Mouse (Mus musculus): ENCODE measurements at regions not wholly inside any gene's neighbourhood (a gene's known extent, or its start where the extent isn't known, plus 50 kb on each side); places are given as distances from the start of the nearest gene placed in this dataset.

DNA sequence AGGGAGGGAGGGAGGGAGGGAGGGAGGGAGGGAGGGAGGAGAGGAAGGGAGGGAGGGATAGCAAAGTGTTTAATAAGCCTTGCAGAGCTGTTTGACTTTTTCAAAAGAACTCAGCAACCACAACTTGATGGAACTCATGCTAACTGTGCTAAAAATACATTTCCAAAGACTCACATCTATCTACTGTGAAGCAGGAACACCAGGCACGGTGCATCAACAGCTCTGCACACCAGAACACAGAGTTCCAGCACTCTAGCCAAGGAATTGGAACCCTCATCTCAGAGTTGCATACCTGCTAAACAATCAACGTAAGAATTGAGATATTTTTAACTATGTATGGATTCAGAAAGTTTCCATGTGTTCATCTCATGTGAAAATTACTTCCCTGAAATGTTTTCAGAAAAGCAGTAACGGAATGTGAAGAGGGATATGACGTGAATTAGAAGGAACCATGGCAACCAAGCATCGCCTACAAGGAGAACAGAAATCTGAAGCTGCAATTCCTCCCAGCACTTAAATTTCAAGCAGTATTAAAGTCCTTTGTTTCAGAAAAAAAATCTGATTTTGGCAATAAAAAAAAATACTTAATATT is 256.3 kb downstream of the Ube2cbp start:
- Histone ChIP-seq H3K4me1 (ENCODE audit: control insufficient read depth, insufficient read depth, low read length) (no peaks in the 10 kb centered on the region), H3K27me3 (ENCODE audit: control insufficient read depth, insufficient read depth, low read length, poor library complexity, severe bottlenecking) (no peaks in the 10 kb centered on the region), H3K4me3 (ENCODE audit: low read depth, low read length) (no peak overlapping the region), H3K27ac (ENCODE audit: insufficient read depth, low read length) (no peak overlapping the region), H3K9me3 (replicated peaks; ENCODE audit: control insufficient read depth, insufficient read depth, low read length, poor library complexity, severe bottlenecking) (no peaks in the 10 kb centered on the region), H3K36me3 (ENCODE audit: control insufficient read depth, insufficient read depth, low read length, poor library complexity, severe bottlenecking) (no peaks in the 10 kb centered on the region), H3K9ac (ENCODE audit: low read depth, poor library complexity, severe bottlenecking) (no peak overlapping the region)
- TF ChIP-seq CTCF (IDR thresholded peaks at IDR 0.05; ENCODE audit: low read depth, low read length) (no peak), EP300 (IDR thresholded peaks at IDR 0.05; ENCODE audit: insufficient read depth, low read depth, low read length) (no peak), POLR2A (IDR thresholded peaks at IDR 0.05; ENCODE audit: insufficient read depth, low read length) (no peak)

DNA sequence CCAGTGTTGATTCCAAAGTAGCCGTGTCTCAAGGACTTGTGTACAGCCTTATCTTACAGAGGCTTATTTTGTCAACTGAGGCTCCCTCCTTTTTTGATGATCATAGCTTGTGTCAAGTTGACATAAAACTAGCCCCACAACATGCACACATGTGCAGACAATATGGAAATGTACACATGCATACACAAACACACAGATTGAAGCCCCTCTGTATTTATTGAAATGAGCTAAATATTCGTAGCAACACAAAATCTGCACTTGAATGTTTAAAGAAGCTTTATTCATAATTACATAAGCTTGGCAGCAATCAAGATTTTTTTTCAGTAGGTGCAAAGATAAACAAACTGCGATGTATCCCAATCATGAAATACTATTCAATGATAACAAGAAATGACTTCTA is 253.5 kb downstream of the Ube2cbp start:
- no peak overlapping the region for H3K9ac ChIP-seq (ENCODE audit: low read depth, poor library complexity, severe bottlenecking)
- no peak for TF ChIP-seq EP300 (IDR thresholded peaks at IDR 0.05; ENCODE audit: insufficient read depth, low read depth, low read length)
- no peak for TF ChIP-seq POLR2A (IDR thresholded peaks at IDR 0.05; ENCODE audit: insufficient read depth, low read length)
- TF ChIP-seq CTCF (IDR thresholded peaks at IDR 0.05; ENCODE audit: low read depth, low read length): no peak
- no peaks in the 10 kb centered on the region for H3K27me3 ChIP-seq (ENCODE audit: control insufficient read depth, insufficient read depth, low read length, poor library complexity, severe bottlenecking)
- no peaks in the 10 kb centered on the region for H3K4me1 ChIP-seq (ENCODE audit: control insufficient read depth, insufficient read depth, low read length)
- H3K36me3 ChIP-seq (ENCODE audit: control insufficient read depth, insufficient read depth, low read length, poor library complexity, severe bottlenecking): no peaks in the 10 kb centered on the region
- H3K9me3 ChIP-seq (replicated peaks; ENCODE audit: control insufficient read depth, insufficient read depth, low read length, poor library complexity, severe bottlenecking): no peaks in the 10 kb centered on the region
- H3K27ac ChIP-seq (ENCODE audit: insufficient read depth, low read length): no peak overlapping the region
- H3K4me3 ChIP-seq (ENCODE audit: low read depth, low read length): no peak overlapping the region

DNA sequence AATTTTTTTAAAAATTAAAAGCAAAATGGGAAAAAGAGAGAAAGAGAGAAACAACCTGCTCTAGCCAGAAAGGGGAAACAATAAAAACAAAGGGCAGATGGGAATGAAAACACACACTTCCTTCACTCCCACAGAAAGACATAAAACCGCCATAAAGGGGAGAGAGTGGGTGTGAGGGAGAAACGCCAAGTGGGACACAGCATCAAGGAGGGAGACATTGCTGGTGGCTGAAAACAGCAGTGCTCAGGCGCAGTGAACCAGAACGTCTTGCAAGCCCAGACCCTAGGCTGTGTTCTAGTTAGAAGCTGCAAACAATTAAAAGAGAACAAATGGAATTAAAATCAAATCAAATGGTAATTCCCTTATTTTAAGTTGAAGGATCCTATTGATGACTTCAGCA is 245.1 kb downstream of the Ube2cbp start:
- TF ChIP-seq EP300 (IDR thresholded peaks at IDR 0.05; ENCODE audit: insufficient read depth, low read depth, low read length) (no peak), POLR2A (IDR thresholded peaks at IDR 0.05; ENCODE audit: insufficient read depth, low read length) (no peak), CTCF (IDR thresholded peaks at IDR 0.05; ENCODE audit: low read depth, low read length) (no peak)
- Histone ChIP-seq H3K4me3 (ENCODE audit: low read depth, low read length) (no peak overlapping the region), H3K27me3 (ENCODE audit: control insufficient read depth, insufficient read depth, low read length, poor library complexity, severe bottlenecking) (no peaks in the 10 kb centered on the region), H3K9ac (ENCODE audit: low read depth, poor library complexity, severe bottlenecking) (no peak overlapping the region), H3K9me3 (replicated peaks; ENCODE audit: control insufficient read depth, insufficient read depth, low read length, poor library complexity, severe bottlenecking) (no peaks in the 10 kb centered on the region), H3K36me3 (ENCODE audit: control insufficient read depth, insufficient read depth, low read length, poor library complexity, severe bottlenecking) (no peaks in the 10 kb centered on the region), H3K4me1 (ENCODE audit: control insufficient read depth, insufficient read depth, low read length) (no peaks in the 10 kb centered on the region), H3K27ac (ENCODE audit: insufficient read depth, low read length) (no peak overlapping the region)

DNA sequence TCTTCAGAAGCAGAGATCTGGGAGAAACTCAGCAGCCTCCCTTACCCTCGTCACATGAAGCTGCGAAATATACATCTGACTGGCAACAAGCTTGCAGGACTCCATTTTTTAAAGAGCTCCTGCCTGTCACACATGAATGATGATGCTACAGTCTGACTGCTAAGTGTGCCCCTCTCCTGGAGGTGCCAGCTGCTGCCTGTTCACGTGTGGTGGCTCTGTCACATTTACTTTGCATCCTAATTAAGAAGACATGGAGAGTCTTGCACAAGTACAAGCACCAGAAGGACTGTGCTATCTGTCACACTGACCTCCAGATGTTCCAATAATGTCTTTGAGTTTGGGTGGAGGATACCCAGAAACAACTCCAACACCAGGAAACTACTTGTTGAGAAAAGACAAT is 240.2 kb downstream of the Ube2cbp start:
- Histone ChIP-seq H3K27me3 (ENCODE audit: control insufficient read depth, insufficient read depth, low read length, poor library complexity, severe bottlenecking) (no peaks in the 10 kb centered on the region), H3K4me3 (ENCODE audit: low read depth, low read length) (no peak overlapping the region), H3K4me1 (ENCODE audit: control insufficient read depth, insufficient read depth, low read length) (no peaks in the 10 kb centered on the region), H3K27ac (ENCODE audit: insufficient read depth, low read length) (no peak overlapping the region), H3K9me3 (replicated peaks; ENCODE audit: control insufficient read depth, insufficient read depth, low read length, poor library complexity, severe bottlenecking) (no peaks in the 10 kb centered on the region), H3K36me3 (ENCODE audit: control insufficient read depth, insufficient read depth, low read length, poor library complexity, severe bottlenecking) (no peaks in the 10 kb centered on the region), H3K9ac (ENCODE audit: low read depth, poor library complexity, severe bottlenecking) (no peak overlapping the region)
- TF ChIP-seq POLR2A (IDR thresholded peaks at IDR 0.05; ENCODE audit: insufficient read depth, low read length) (no peak), CTCF (IDR thresholded peaks at IDR 0.05; ENCODE audit: low read depth, low read length) (no peak), EP300 (IDR thresholded peaks at IDR 0.05; ENCODE audit: insufficient read depth, low read depth, low read length) (no peak)

DNA sequence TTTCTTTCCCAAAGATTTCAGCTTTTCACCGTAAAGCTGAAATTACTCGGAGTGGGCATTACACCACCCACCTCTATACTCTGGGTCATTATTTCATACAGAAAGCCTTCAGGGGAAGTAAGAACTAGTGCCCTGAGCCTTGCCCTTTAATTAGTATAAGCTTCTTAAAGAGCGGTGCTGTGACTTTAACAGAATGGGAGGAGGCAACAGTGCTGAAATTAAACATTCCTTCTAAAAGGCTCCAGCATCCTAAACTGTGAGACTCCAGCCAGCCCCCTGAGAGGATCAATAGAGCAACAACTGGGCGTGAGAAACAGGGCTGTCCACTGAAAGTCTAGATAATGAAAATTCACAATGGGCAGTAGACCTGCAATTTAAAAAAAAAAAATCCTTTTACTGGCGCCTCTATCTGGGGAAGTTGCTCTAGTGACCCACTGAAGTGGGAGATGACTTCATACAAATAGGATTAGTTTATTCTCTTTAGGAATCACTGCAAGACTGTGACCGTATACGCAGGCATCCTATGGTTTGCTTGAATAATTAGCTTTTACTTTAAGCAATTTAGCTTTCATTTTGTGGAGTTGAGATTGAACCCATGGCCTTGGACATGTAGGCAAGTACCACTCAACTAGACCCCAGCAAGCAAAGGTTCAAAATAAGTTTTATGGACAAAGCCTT is 233.9 kb downstream of the Ube2cbp start:
- no peak overlapping the region for H3K4me3 ChIP-seq (ENCODE audit: low read depth, low read length)
- H3K36me3 ChIP-seq (ENCODE audit: control insufficient read depth, insufficient read depth, low read length, poor library complexity, severe bottlenecking): no peaks in the 10 kb centered on the region
- H3K9ac ChIP-seq (ENCODE audit: low read depth, poor library complexity, severe bottlenecking): no peak overlapping the region
- no peaks in the 10 kb centered on the region for H3K27me3 ChIP-seq (ENCODE audit: control insufficient read depth, insufficient read depth, low read length, poor library complexity, severe bottlenecking)
- no peak overlapping the region for H3K27ac ChIP-seq (ENCODE audit: insufficient read depth, low read length)
- no peak for TF ChIP-seq POLR2A (IDR thresholded peaks at IDR 0.05; ENCODE audit: insufficient read depth, low read length)
- no peak for TF ChIP-seq EP300 (IDR thresholded peaks at IDR 0.05; ENCODE audit: insufficient read depth, low read depth, low read length)
- TF ChIP-seq CTCF (IDR thresholded peaks at IDR 0.05; ENCODE audit: low read depth, low read length): no peak
- H3K9me3 ChIP-seq (replicated peaks; ENCODE audit: control insufficient read depth, insufficient read depth, low read length, poor library complexity, severe bottlenecking): no peaks in the 10 kb centered on the region
- no peaks in the 10 kb centered on the region for H3K4me1 ChIP-seq (ENCODE audit: control insufficient read depth, insufficient read depth, low read length)

DNA sequence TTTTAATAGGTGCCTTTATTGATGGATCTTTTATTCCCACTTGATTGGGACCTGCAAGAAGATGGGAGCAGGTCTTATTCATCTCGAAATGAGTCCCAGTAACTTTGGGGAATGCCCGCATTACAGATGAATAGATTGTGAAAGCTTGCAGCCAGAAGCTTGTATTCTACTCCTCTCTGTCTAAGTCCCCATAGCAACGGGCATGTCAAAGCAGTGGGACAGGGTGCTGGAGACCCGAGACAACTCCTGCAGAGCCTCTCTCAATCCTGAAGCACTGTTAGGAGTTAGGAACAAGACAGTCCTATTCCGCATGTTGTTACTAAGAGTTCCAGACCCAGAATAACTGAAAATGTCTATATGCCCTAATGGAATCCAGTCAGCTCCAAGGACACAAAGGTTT is 233.1 kb downstream of the Ube2cbp start:
- TF ChIP-seq CTCF (IDR thresholded peaks at IDR 0.05; ENCODE audit: low read depth, low read length) (no peak), EP300 (IDR thresholded peaks at IDR 0.05; ENCODE audit: insufficient read depth, low read depth, low read length) (no peak), POLR2A (IDR thresholded peaks at IDR 0.05; ENCODE audit: insufficient read depth, low read length) (no peak)
- no peak overlapping the region for H3K27ac ChIP-seq (ENCODE audit: insufficient read depth, low read length)
- H3K4me3 ChIP-seq (ENCODE audit: low read depth, low read length): no peak overlapping the region
- no peaks in the 10 kb centered on the region for H3K9me3 ChIP-seq (replicated peaks; ENCODE audit: control insufficient read depth, insufficient read depth, low read length, poor library complexity, severe bottlenecking)
- H3K36me3 ChIP-seq (ENCODE audit: control insufficient read depth, insufficient read depth, low read length, poor library complexity, severe bottlenecking): no peaks in the 10 kb centered on the region
- no peaks in the 10 kb centered on the region for H3K4me1 ChIP-seq (ENCODE audit: control insufficient read depth, insufficient read depth, low read length)
- H3K27me3 ChIP-seq (ENCODE audit: control insufficient read depth, insufficient read depth, low read length, poor library complexity, severe bottlenecking): no peaks in the 10 kb centered on the region
- H3K9ac ChIP-seq (ENCODE audit: low read depth, poor library complexity, severe bottlenecking): no peak overlapping the region
